Mouse (Mus musculus) kidney, postnatal 36 days (tissue): ENCODE measurements around the gene Crip2.

Experiments
- DNase-seq, 2 experiments: peaks; one replicate each; pipeline ENCODE4 v3.0.0; 2021 to 2022; ENCODE audit warnings: mixed read lengths in 2 of 2

Gene Crip2

DNA sequence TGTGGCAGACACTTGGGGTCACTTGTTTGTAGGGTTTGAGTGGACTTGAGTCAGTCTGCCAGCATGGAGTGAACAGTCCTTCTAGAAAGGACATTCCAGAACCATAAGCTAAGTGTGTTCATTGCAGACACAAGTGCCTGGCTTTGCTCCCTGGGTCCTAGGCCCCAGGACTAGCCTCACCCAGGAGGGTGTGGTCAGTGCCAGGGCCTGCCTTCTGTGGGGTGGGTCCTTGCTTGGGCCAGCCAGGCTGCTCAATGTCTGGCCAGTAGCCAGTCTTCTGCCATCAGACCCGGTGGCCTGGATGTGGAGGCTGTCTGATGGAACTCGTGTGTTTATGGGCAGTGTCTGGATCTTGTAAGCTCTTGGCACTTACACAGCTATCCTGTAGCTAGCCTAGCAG lies 7.5 kb upstream of the Crip2 start:
- peak; percentile 52 to 57 for DNase-seq

DNA sequence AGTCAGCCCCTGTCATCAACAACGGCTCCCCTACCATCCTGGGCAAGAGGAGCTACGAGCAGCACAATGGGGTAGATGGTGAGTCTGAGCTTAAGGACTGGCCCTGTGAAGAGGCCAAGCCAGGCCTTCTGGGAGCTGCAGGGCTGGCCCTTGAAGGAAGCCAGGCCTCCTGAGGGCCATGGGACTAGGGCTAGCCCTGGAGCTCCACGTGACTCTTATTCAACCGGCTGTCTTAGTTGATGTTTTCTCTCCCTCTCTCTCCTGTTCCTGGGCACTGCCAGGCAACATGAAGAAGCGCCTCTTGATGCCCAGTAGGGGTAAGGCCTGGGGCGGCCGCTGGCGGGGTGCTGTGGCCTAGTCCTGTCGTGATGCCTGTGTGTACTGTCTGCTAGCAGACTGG lies 6.8 kb upstream of the Crip2 start:
- DNase-seq: no peak

DNA sequence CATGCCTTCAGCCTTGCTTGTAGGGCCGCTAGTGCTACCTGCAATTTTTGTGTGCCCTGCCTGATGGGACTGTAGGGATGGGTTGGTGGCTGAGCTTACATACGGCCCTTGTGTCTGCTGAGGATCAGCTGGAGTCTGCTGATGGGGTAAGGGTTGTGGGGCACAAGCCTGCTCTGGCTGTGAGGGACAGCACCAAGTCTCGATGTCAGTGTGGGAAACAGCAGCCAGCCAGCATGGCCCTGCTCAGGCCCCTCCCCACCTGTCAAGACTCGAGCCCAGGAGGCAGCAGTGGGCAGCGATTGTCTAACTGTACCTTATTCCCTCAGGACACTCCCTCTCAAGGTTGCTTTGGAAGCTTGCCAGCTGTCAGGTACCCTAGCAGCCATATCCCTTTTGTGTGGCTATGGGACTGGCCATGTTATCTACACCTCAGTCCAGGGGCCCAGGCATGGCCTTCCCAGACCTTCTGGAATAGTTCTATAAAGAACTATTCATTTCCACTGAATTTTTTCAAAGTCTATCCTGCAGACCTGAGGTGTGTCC lies 6.1 kb upstream of the Crip2 start:
- no peak for DNase-seq

DNA sequence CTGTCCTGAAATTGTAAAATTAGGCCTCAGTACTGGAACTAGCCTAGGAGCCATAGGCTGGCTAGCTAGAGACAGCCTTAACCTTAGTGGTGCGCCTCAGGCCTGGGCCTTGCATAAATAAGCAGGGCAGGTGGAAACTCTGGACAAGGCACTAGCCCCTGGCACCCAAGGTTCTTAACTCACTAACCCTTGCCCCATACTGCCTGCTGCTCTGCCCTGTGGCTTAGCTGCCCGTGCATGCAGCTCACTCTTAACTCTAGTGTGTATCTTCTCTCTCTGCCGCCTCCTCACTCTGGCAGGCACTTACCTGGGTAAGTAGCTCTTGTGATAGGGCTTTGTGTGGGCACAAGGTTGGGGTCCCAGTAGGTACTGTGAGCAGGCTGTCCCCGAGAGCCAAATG lies 5.5 kb upstream of the Crip2 start:
- no peak for DNase-seq

DNA sequence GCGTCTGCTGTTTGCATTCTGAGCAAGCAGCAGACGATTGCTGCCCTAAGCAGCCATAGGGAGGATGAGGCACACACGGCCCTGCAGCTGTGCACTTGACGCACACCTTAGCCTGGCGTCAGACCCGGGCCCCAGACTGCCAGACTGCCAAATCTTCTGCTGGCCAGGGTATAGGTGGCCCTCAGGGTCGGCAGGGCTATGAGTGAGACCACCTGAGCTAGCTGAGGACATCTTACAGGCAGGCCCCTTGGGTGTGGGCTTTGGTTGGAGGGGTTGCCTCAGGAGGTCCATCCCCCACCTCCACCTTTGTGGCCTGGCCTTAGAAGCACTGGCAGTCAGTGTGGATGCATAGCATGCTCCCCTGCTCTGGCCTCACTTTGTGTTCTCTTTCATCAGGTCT lies 4.6 kb upstream of the Crip2 start:
- no peak for DNase-seq

DNA sequence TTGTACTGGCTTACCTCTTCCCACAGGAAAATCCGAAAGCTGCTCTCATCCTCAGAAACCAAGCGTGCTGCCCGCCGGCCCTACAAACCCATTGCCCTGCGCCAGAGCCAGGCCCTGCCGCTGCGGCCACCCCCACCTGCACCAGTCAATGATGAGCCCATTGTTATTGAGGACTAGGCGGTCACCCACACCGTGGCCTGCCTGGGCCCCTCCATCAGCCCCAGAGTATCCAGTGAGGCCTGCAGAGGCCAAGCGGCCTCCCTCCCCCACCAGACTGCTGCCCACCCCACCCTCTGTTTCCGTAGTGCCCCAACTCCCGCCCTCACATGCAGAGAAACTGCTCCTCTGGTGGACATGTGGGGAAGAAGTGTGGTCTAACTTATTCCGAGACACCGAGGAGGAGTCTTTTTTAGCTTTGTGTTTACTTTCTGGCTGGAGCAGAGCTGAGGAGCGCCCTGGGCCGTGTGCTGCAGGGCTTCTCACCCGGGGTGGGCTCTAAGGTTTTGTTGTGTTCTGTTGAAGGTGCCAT lies 3.5 kb upstream of the Crip2 start:
- DNase-seq: no peak

DNA sequence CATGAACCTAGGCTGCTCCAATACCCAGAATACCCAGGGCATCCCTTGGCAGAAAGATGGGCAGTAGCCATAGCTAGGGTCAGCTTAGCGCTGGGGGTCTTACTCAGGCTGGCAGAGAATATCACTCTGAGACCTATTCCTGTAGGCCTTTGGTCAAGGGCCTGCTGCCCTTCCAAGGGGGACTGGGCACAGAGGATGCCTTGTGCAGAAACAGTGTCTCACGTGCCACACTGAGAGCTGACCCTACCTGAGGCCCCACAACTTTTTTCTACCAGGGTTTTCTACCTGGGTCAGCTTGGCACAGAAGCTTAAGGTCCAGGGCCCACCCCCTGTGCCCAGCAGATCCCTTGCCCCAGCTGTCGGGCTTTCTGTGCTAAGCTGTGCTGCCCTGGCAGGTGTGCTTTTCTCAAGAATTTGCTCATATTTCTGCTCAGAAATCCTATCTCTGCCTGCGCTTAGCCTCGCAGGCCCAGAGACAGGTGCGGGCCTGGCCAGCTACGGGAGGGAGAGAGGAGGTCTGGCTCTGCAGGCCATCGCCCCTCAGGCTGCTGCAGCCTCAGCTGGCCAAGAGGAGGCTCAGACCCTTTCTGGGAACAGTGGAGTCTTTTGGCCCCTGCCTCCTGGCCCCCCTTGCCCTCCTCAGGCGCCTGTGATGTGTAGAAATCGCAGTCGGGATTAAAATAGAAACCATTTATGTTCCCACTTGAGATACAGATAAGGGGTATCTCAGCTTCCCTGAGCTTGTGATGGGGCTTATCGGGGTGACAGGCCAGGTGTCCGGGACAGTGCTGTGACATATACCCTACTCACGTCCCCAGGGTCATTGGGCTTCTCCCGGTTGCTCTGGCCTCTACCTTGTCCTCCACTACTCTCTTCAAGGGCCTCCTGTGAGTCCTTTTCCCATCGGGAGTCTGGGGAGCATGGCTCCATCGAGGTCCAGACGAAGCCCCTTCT lies 2.5 kb upstream of the Crip2 start:
- DNase-seq: no peak

DNA sequence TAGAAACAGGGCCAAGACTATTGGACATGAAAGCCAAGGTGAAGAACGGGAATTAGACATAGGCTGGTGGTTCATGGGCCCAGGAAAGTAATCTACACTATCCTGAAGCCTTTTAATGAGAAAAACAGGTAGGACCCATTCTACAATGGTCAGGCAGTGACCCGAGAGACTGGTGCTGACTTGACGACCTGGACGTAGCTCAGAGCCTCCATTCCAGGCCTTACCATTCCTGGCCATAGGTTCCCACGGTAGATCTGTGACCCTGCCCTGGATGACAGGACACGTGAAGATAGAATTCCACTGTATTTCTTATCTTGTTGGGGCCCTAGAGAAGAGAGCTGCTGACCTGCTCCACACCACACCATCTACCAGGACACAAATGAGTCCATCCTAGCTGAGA lies 1.7 kb upstream of the Crip2 start:
- DNase-seq: no peak

DNA sequence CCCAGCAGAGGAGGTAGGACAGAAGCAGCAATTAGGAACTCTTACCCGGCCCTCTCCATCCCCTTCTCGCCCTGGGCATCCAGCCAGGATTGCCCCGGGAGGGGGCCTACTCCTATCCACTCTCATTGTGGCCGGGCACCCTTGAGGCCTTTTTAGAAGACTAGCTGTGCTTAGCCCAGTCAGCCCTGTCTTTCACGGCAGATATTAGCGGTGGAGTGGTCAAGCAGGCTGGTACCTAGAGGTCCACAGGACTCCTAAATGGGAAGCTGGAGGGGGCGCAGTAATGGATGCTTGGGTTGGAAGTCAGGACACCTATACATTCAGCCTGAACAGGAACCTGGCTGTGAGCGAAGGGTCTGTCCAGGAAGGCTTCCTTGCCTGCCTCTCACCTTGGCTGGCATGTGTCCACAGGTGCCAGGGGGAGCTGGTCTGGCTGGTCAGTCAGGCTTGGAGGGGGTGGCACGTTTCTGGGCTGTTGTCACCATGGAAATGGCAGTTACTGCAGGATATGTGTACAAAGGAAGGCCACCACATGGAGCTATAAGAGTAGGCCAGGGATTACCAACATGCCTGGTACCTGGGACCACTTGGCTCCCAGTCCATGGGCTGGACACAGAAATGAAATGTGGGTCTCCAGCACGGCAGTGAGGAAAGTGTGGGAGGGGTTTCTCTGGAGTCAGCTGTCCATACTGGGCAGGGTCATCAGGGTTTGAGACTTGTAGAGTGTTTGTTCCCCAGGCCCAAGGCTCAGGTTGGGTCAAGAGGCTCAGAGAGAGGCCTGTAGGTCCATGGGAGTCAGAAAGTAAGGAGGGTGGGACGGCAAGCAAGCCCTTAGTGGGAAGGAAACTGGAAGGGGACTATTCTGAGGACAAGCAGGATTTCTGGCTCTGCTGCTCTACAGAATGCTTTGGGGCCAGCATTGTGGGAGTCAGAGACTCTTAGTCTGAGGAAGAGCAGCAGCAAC lies 853 bp upstream of the Crip2 start:
- DNase-seq: peak; percentile 58 to 66

DNA sequence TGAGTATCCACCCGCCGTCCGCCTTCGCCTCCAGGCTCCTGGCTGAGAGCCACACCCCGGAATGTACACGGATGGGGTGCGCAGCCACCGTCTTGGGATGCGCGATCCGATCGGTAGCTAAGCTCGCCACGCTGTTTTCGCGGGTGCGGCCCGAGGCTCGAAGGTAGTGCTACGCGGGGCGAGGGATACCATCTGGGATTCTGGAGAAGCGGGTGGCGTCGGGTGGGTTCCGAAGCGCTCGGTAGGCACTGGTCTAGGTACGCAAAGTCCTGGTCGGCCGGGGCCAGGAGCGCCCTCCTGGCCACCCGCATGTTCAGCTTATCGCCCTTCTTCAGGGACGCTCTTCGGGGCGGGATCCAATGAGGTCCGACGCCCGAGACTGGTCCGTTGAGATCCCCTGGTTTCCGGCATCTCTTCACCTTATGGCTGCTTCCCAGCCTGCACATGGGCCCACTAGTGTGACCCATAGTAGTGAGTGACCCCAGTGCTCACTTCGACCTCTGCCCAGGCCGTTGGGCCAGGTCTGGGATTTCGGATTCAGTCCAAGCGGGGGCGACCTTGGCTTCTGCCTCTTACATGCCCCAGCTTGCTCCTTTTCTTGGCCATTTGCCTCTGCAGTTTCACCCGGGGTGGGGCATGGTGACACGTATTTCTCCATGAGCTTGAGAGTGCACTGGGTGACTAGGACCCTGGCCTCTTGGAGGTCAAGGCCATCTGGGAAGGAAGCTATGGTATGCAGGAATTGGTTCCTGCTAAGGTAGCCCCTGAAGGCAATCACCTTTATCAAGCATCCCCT lies 778 bp downstream of the Crip2 start:
- peak; percentile 46 to 61 for DNase-seq

DNA sequence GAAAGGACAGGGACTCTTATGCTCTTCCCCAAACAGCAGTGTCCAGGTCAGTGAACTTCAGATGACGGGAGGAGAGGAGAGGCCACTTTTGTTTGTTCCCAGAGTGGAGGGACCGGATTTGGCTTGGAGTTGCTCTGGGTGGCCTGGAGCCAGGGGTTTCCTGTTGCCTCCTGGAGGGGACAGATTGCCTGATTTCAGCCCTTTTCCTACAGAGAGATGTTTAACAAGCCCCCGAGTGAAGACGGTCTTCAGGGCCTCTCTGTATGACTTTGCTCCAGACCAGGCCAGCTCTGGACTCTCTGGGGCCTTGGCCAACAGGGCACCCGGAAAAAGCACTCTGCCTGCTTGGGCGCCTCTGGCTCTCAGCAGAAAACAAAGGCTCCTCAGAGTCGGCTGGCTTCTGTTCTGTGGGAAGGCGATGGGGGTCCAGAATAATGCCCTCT lies 1.5 kb downstream of the Crip2 start:
- DNase-seq: peak; percentile 74 to 80

DNA sequence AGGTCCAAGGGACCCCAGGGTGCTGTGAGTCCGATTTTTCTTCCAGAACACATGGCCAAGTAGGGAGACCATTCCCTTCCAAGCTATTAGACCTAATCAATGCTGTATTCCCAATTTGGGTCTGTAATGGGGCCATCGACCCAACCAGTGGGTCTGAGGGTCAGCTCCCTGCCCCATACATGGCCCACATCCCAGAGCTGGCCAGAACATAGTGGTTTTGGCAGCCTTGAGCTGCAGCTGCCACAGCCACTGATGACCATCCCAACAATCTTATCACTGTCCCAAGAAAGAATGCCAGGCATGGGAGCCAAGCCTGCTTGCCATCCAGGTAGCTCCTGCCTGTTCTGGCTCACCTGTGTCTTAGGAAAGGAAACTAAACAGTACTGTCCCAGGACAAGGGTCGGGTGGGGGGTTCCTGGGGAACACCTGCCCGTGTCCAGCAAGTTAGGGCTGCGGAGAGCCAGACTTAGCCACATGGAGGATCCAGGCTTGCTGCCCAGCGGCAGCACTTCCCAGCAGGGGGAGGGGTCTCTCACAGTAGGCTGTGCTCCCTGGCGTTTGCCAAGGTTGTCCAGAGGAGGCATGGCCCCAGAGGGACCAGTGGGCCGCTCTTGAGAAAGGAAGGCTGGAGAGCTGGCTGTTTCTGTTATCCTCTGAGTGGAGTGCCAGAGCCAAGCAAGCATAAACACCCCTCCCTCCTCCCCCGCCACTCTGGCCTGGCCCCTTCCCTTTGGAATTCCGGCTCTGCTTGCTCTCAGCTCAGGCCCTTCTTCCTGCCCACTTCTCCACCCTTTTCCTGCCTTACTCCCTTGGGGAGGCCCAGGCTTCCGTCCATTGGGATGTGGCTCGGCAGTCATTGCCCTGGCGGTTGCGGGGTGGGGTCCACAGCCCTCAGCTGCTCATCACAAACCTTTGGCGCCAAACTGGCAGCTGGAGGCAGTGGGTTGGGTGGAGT lies 2.3 kb downstream of the Crip2 start:
- peak; percentile 86 to 90 for DNase-seq

DNA sequence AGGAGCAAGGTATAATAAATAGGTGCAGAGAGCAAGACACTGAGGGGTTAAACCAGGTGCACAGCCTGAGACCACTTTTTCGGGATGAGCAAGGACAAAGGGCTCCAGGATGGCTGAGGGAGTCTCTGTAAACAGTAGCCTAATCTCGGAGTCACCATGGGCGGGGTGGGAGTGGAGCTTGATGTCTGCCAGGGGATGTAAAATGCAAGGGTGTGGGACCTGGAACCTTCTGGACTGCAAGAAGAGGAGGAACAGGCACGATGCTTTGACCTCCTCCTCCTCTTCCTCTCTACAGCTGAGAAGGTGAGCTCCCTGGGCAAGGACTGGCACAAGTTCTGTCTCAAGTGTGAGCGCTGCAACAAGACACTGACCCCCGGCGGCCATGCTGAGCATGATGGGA lies 3.1 kb downstream of the Crip2 start:
- peak; percentile 25 to 34 for DNase-seq

DNA sequence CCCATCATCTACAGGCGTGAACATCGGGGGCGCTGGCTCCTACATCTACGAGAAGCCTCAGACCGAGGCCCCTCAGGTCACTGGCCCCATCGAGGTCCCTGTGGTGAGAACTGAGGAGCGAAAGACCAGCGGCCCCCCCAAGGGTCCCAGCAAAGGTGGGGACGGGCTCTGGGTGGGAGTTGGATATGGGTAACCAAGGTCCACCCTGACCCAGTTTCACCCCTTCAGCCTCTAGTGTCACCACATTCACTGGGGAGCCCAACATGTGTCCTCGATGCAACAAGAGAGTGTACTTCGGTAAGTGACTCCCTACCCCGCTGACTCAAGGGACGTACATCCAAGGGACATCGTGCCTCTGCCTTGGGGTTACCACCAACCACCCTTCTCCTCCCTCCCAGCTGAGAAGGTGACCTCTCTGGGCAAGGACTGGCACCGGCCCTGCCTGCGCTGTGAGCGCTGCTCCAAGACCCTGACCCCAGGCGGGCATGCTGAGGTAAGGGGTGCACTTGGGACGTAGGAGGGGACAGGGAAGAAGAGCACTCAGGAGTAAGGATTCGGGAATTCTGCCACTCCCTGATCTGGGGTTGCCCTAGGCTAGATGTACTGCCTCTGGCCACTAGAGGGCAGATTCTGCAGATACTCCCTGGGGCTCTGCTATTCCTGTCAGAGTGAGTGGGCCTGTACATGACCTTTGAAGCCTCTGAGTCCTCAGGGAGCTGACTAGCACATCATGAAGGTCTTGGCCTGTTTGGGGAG lies 4.1 kb downstream of the Crip2 start:
- DNase-seq: peak; percentile 54 to 72

DNA sequence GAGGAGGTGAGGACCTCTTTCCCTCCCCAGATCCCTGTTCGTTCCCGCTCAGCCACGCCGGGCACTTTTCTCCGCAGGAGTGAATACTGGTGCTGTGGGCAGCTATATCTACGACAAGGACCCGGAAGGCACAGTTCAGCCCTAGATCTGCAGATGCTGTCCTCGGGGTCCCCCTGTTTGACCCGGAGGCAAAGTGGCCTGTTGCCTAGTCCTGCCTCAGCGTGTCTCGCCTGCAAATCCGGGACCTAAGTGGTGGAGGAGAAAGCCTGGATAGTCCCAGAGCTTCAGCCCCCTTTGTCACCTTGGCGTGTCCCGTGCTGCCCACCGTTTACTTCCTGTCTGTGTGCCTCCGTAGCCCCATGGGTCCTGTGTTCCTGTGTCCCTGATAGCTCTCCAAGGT lies 4.8 kb downstream of the Crip2 start:
- no peak for DNase-seq

DNA sequence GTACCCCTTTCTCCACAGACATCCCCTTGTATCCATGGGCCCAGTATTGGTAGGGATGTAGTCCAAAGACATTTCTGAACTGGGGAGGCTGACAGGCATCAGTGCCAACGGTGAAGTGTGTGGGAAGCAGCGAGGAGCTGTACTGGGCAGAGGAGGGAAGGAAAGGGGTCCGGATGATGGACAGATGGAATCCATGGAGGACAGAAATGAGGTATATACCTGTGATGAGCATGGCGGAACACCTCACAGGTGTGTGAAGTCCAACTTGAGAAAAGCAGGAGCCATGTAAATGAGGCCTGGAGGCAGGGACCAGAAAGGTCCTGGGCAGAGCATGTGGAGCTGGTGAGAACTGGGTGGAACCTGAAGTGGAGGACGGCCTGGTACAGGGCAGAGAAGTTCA lies 5.6 kb downstream of the Crip2 start:
- DNase-seq: no peak

DNA sequence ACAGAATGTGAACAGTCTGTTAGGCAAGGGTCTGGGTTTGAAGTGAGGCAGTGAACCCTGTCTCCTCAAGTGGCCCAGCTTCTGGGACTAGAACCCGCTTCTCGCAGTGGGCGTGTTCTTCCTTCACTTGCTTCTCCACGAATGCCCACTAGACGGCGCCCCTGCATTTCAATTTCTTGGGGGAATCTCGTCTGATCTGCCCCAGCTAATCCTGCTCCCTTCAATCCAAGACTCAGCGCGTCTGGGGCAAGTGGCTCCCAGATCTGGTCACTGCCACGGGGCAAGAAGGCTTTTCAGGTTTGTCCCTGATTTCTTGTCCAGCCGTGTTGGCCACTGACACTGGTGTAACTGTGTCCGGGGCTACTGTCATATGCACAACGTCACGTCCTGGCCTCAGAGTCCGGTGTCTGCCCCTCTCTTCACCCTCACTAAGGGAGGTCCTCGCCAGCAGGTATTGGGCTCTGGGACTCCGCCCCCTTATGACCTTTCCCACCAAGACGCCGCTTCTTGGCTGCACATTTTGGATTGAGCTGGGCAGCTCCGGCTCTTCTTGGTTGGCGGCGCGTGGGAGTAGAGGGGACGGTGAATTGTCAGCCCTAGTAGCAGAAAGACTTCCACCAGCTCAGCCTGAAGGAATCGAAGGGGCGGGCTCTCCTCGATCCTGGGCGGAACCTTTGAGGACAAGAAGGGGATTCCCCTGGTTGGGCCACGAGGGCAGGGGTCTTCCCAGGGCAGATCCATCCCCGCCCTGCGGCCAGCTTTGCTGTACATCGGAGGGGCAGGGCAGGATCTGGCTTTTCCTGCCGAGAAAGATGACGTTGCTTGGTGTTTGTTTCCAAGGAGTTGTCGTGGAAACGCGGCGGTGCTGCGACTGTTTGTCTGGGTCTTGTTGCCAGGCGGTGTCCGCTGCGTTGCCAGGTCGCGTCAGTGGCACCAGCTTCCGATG lies 6.3 kb downstream of the Crip2 start, which contains the start of gene Crip1:
Gene Crip1 (plus strand): TSS at position 205 of the 946 bp plus-strand sequence.
- peak; percentile 77 to 91 for DNase-seq

DNA sequence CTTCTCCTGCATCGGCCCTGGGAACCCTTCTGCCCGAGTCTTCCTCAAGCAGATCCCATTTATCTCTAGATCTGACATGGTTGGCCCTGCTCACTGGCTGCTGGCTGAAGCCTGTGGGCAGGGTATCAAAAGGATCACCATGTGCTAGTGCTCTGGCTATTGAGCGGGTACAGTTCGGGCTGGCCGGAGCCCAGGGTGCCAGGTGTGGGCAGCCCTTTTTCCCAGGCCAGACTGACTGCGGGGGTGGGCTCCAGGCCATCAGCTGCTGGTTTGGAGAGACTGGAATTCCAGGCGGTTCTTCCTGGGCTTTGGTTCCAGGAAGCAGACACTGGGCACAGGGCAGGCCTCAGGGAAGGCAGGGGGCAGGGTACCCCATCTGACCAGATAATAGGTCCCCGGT lies 7.4 kb downstream of the Crip2 start:
- peak in 1 of 2 experiments; percentile 24 for DNase-seq
